Mouse (Mus musculus): ENCODE results near the gene Sema5b. TPM values are rescaled to one million over a fixed set of nuclear protein-coding genes. Genes with fewer than 3 reads are reported as not detected.
A peak's percentile ranks its signal among the peaks of the same experiment; 100 is the strongest.

Gene Sema5b
- polyA plus RNA-seq, 1 experiment from 2014 or later = 5.0 TPM

DNA sequence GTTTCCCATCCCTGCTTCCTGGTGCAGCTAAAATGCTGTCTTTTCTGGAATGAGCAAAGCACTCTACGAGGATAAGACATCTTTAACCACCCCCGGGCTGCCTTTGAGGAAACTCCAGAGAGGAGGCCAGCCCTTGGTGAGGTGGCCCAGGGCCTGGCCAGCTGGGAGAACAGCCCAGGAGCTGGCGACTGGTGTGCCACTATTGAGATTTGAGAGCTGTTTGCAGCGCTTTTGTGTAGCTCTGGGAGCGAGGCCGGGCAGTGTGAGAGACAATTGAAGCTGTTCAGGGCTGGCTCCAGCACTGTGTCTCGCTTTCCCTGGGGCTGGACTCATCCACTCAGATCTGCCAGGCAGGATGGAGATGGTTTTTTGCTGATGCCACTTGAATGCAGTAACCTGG lies 40.4 kb downstream of the Sema5b start:
- 0 out of 2 replicates have a peak overlapping the region, but pooled peaks have one; percentile 27 for H3K9ac ChIP-seq
- H3K27ac ChIP-seq = no peak overlapping the region
- H3K27me3 ChIP-seq = 0 out of 2 replicates have a peak, but pooled peaks cover 3% of the 10 kb centered on the region
- H3K9me3 ChIP-seq = no peaks in the 10 kb centered on the region
- H3K4me3 ChIP-seq = no peak overlapping the region
- no peak overlapping the region for H3K4me2 ChIP-seq
- no peaks in the 10 kb centered on the region for H3K36me3 ChIP-seq
- H3K4me1 ChIP-seq = peaks cover 16% of the 10 kb centered on the region
- 54% methylated on average over 7 of the region's 7 CpGs for WGBS
- ATAC-seq (ENCODE audit: insufficient number of reproducible peaks, insufficient read depth, low FRiP score, low TSS enrichment, low read depth) = no peak

GRCm38 (mm10) chr16:35583551-35584080 lies 42.7 kb downstream of the Sema5b start:
- no peak overlapping the region for H3K4me2 ChIP-seq
- no peak overlapping the region for H3K9ac ChIP-seq
- H3K27me3 ChIP-seq = peaks cover 9% of the 10 kb centered on the region
- H3K9me3 ChIP-seq = no peaks in the 10 kb centered on the region
- 74% methylated on average over 4 of the region's 4 CpGs for WGBS
- peaks cover 30% of the 10 kb centered on the region for H3K4me1 ChIP-seq
- H3K4me3 ChIP-seq = no peak overlapping the region
- H3K27ac ChIP-seq = no peak overlapping the region
- ATAC-seq (ENCODE audit: insufficient number of reproducible peaks, insufficient read depth, low FRiP score, low TSS enrichment, low read depth) = no peak
- no peaks in the 10 kb centered on the region for H3K36me3 ChIP-seq

- no peak overlapping the region for H3K27ac ChIP-seq
- 61% methylated on average over 8 of the region's 8 CpGs for whole genome bisulfite sequencing
These were observed 44.3 kb downstream of the Sema5b start for GRCm38 (mm10) chr16:35585126-35585694.

DNA sequence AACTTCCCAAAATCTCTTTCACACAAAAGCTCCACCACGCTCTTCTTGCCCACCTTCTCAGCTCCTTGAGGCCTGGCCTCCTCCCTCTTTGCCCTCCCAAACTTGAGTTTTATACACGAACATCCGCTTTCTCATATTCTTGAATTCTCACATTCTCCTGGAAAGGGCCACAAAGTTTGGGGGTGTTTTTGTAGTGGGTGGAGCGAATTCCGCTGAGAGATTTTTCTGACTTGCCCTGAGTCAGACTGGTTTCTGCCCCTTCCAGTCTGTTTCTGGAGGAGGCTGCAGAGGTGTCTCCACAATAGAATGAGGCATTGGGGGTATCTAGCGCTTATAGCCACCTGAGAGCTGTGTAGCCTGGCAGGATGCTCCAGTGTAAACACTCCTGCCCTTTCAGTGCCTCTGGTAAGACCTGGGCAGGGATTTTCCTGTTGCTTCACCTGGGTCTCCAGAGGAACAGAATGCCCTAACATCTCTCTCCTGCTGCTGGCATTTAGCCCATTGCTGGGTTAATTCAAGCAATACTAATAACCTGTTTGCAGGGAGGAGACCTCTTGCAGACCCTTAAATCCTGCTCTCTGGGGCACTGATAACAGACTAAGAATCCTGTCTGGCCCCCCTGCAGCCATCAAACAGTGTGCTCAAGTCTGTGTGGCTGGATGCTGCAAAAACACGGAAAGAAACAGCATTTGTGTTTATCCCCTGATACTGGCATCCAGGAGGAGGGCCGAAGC lies 46.3 kb downstream of the Sema5b start:
- Histone ChIP-seq H3K9ac (peak overlapping the region; percentile 51; the same call in 1 of the 2 replicates), H3K27me3 (peaks cover 14% of the 10 kb centered on the region), H3K36me3 (no peaks in the 10 kb centered on the region), H3K9me3 (no peaks in the 10 kb centered on the region), H3K27ac (peak overlapping the region; percentile 64; the same call in 1 of the 2 replicates), H3K4me3 (peak overlapping the region; percentile 21; the same call in 1 of the 2 replicates), H3K4me1 (peaks cover 47% of the 10 kb centered on the region), H3K4me2 (peak overlapping the region; percentile 53)
- ATAC-seq (ENCODE audit: insufficient number of reproducible peaks, insufficient read depth, low FRiP score, low TSS enrichment, low read depth) = no peak
- WGBS = 55% methylated on average over 8 of the region's 8 CpGs

More at GRCm38 (mm10) chr16:35585126-35585694, 44.3 kb downstream of the Sema5b start:
- H3K36me3 ChIP-seq = no peaks in the 10 kb centered on the region
- H3K4me2 ChIP-seq = no peak overlapping the region
- no peak for ATAC-seq (ENCODE audit: insufficient number of reproducible peaks, insufficient read depth, low FRiP score, low TSS enrichment, low read depth)
- no peaks in the 10 kb centered on the region for H3K9me3 ChIP-seq
- H3K4me1 ChIP-seq = peaks cover 38% of the 10 kb centered on the region
- H3K9ac ChIP-seq = no peak overlapping the region
- H3K4me3 ChIP-seq = no peak overlapping the region
- H3K27me3 ChIP-seq = peaks cover 14% of the 10 kb centered on the region

DNA sequence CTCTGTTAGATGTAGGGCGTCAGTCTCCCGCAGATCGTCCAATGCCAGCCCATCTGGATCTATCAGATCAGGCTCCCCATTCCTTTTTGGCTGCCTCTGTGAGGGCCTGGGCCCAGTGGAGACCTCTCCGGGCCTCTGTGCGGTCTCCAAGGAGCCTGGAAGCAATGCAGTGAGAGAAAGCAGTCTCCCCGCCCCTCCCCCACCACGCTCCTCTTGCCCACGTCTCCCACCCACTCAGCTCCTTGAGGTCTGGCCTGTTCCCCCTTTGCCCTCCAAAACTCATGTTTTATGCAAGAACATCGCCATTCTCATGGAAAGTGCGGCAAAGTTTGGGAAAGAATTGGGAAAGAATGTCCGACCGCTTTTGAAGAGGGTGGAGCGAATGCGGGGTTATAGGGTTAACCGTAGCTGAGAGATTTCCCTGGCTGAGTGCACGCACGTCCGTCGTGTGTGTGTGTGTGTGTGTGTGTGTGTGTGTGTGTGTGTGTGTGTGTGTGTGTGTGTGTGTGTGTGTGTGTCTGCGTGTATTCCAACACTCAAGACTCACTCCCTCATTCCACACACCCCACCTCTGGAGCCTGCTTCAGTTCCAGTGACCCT lies 47.0 kb downstream of the Sema5b start:
- Histone ChIP-seq H3K9me3 (no peaks in the 10 kb centered on the region), H3K27ac (peak overlapping the region; percentile 64; the same call in 1 of the 2 replicates), H3K36me3 (no peaks in the 10 kb centered on the region), H3K9ac (peak overlapping the region; percentile 51), H3K27me3 (peaks cover 14% of the 10 kb centered on the region), H3K4me2 (peak overlapping the region; percentile 53), H3K4me1 (peaks cover 54% of the 10 kb centered on the region), H3K4me3 (peak overlapping the region; percentile 21)
- ATAC-seq (ENCODE audit: insufficient number of reproducible peaks, insufficient read depth, low FRiP score, low TSS enrichment, low read depth) = no peak
- WGBS = 9% methylated on average over 17 of the region's 20 CpGs

DNA sequence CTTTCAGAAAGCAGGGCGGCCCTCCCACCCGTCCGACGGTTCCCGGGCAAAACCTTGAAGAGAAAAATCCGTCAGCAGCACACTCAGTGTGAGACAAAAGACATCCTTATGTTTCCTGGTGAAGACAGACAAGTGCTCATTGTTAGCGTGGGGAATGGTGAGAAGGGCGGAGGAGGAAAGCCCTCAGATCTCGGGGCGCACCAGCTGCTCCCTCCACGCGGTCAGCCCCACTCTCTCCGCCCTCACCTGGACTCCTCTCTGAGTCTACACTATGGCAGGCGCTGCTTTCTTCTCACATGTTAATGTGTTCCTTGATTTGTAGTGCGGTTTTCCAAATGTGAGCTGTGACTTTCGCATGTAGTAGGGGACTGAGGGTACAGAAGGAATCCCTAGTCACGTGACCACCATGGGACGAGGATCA lies 47.8 kb downstream of the Sema5b start:
- Histone ChIP-seq H3K4me3 (no peak overlapping the region), H3K4me2 (peak overlapping the region; percentile 38), H3K27ac (no peak overlapping the region), H3K9ac (no peak overlapping the region), H3K9me3 (no peaks in the 10 kb centered on the region), H3K27me3 (peaks cover 14% of the 10 kb centered on the region), H3K36me3 (no peaks in the 10 kb centered on the region), H3K4me1 (peaks cover 54% of the 10 kb centered on the region)
- ATAC-seq (ENCODE audit: insufficient number of reproducible peaks, insufficient read depth, low FRiP score, low TSS enrichment, low read depth) = no peak
- 13% methylated on average over 18 of the region's 18 CpGs for WGBS

DNA sequence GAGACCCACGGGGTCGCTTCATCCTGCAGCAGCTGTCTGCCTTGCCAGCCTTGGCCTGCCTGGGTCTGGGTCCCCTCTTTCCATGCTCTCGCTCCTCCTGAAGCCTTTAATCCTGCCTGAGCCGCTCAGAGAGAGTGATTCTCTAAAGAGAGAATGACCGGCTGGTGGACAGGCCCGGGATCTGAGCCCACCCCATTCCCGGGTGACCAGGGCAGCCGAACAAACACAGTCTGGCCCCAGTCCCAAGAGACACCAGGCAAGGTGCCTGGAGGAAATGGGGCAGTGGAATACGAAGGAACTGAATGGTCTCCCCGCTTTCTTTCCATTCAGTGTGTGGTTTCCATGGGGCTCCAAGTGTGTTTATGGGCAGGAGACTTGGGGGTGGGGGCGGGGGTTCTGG lies 50.8 kb downstream of the Sema5b start:
- Histone ChIP-seq H3K36me3 (no peaks in the 10 kb centered on the region), H3K27me3 (peaks cover 11% of the 10 kb centered on the region), H3K4me3 (no peak overlapping the region), H3K4me1 (peaks cover 55% of the 10 kb centered on the region), H3K4me2 (peak overlapping the region; percentile 9; the same call in 1 of the 2 replicates), H3K27ac (no peak overlapping the region), H3K9me3 (no peaks in the 10 kb centered on the region), H3K9ac (no peak overlapping the region)
- WGBS = 28% methylated on average over 11 of the region's 11 CpGs
- no peak for ATAC-seq (ENCODE audit: insufficient number of reproducible peaks, insufficient read depth, low FRiP score, low TSS enrichment, low read depth)

DNA sequence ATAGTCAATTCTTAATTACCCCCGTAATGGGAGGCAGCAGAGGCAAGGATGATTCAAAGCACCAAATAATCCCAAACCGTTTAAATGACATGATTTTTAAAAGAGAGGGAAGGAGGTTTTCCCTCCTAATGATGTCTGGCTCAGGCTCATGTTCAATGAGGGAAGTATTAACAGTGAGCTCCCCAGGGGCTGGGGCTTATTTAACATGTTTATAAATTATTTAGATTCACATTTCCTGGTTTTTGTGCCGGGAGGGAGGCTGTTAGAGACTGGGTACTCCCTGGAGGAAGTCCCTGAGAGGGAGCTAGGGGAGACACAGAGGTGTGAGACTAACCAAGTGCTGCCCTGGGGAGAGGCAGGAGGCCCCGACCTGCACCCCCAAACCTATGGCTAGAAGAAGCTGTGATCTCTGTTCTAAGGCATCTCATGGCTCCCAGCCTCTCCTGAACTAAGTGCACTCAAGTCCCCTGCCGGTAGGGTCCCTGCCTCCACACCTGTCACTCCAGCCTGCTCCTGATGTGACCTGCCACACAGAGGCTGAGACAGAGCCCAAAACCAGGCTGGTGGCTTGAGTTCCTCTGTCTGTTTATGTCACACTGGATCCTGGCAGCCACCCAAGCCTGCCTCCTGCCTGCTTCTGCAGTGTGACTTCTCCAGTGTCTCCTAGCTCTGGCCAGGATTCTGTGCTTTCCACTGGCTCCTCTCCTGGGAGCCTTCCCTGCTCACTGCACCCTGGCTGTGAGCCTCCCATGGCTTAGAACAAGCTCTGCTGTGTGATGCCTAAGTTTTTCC lies 51.5 kb downstream of the Sema5b start:
- no peak overlapping the region for H3K4me3 ChIP-seq
- WGBS = 17% methylated on average over 5 of the region's 5 CpGs
- 0 out of 2 replicates have a peak, but pooled peaks have one; percentile 11 for ATAC-seq (ENCODE audit: insufficient number of reproducible peaks, insufficient read depth, low FRiP score, low TSS enrichment, low read depth)
- H3K4me2 ChIP-seq = 0 out of 2 replicates have a peak overlapping the region, but pooled peaks have one; percentile 9
- H3K4me1 ChIP-seq = peaks cover 59% of the 10 kb centered on the region
- H3K27ac ChIP-seq = no peak overlapping the region
- peaks cover 11% of the 10 kb centered on the region for H3K27me3 ChIP-seq
- no peaks in the 10 kb centered on the region for H3K36me3 ChIP-seq
- no peak overlapping the region for H3K9ac ChIP-seq
- H3K9me3 ChIP-seq = no peaks in the 10 kb centered on the region

- Histone ChIP-seq H3K36me3 (no peaks in the 10 kb centered on the region), H3K4me1 (peaks cover 56% of the 10 kb centered on the region), H3K4me2 (no peak overlapping the region), H3K9me3 (no peaks in the 10 kb centered on the region), H3K27me3 (peaks cover 11% of the 10 kb centered on the region; the same call in 1 of the 2 replicates), H3K27ac (no peak overlapping the region), H3K4me3 (no peak overlapping the region), H3K9ac (no peak overlapping the region)
- WGBS = 95% methylated on average over 5 of the region's 5 CpGs
- no peak for ATAC-seq (ENCODE audit: insufficient number of reproducible peaks, insufficient read depth, low FRiP score, low TSS enrichment, low read depth)
These were observed 52.5 kb downstream of the Sema5b start for GRCm38 (mm10) chr16:35593474-35593873.

- H3K4me3 ChIP-seq = no peak overlapping the region
- peaks cover 51% of the 10 kb centered on the region for H3K4me1 ChIP-seq
- no peak for ATAC-seq (ENCODE audit: insufficient number of reproducible peaks, insufficient read depth, low FRiP score, low TSS enrichment, low read depth)
- H3K27ac ChIP-seq = 0 out of 2 replicates have a peak overlapping the region, but pooled peaks have one; percentile 16
- H3K9me3 ChIP-seq = no peaks in the 10 kb centered on the region
- H3K9ac ChIP-seq = no peak overlapping the region
- H3K36me3 ChIP-seq = no peaks in the 10 kb centered on the region
- WGBS = 51% methylated on average over 6 of the region's 6 CpGs
- H3K4me2 ChIP-seq = no peak overlapping the region
- H3K27me3 ChIP-seq = peaks cover 5% of the 10 kb centered on the region; the same call in 1 of the 2 replicates
These were observed 55.3 kb downstream of the Sema5b start for GRCm38 (mm10) chr16:35596241-35596640.
